Mouse (Mus musculus): Measurements from ENCODE around the gene Rapsn. TPM values are rescaled to one million over a fixed set of nuclear protein-coding genes. Genes with fewer than 3 reads are reported as not detected.

Gene Rapsn
- total and polyA plus RNA-seq, 3 experiments, result 0.10 TPM; not detected in 2

- Histone ChIP-seq H3K36me3 (ENCODE audit: control insufficient read depth in 1 of 2, insufficient read depth in 2 of 2, low read length in 2 of 2) (peaks cover 0 to 2% of the 10 kb centered on the region in 2 experiments; a peak in 1 of 4 replicates), H3K9me3 (replicated peaks; ENCODE audit: insufficient read depth, low read length) (no peaks in the 10 kb centered on the region), H3K27ac (ENCODE audit: control insufficient read depth, low read depth, low read length) (no peak overlapping the region), H3K27me3 (ENCODE audit: control insufficient read depth in 1 of 2, insufficient read depth in 2 of 2, low read length in 2 of 2) (no peaks in the 10 kb centered on the region), H3K9ac (ENCODE audit: control insufficient read depth, low read depth, low read length, poor library complexity, severe bottlenecking) (no peak overlapping the region), H3K4me1 (ENCODE audit: control insufficient read depth in 1 of 2, insufficient read depth in 2 of 2, low read length in 2 of 2) (no peaks in the 10 kb centered on the region; a peak in 1 of 4 replicates), H3K79me2 (ENCODE audit: control insufficient read depth, insufficient read depth, low read length, poor library complexity) (no peaks in the 10 kb centered on the region), H3K4me3 (ENCODE audit: control insufficient read depth in 1 of 2, insufficient read depth in 1 of 2, low read depth in 2 of 2, low read length in 2 of 2) (no peak overlapping the region)
- no peak for DNase-seq (ENCODE audit: low read depth, low spot score)
- no peak for TF ChIP-seq ZKSCAN1 (IDR thresholded peaks at IDR 0.05; ENCODE audit: low read depth, low read length)
- TF ChIP-seq MAFK (IDR thresholded peaks at IDR 0.05; ENCODE audit: borderline replicate concordance, low read depth, low read length), result no peak
- no peak for TF ChIP-seq SIN3A (IDR thresholded peaks at IDR 0.05; ENCODE audit: low read length)
- no peak for TF ChIP-seq ETS1 (IDR thresholded peaks at IDR 0.05; ENCODE audit: low read depth, low read length)
- no peak for TF ChIP-seq CHD1 (IDR thresholded peaks at IDR 0.05; ENCODE audit: low read depth, low read length)
- no peak for TF ChIP-seq CTCF (IDR thresholded peaks at IDR 0.05 in 2 of 3, conservative IDR thresholded peaks at IDR 0.05 in 1 of 3; ENCODE audit: control insufficient read depth in 1 of 3, insufficient read depth in 1 of 3, low read depth in 2 of 3, low read length in 3 of 3, poor library complexity in 1 of 3, severe bottlenecking in 1 of 3)
- TF ChIP-seq HCFC1 (IDR thresholded peaks at IDR 0.05; ENCODE audit: low read depth, low read length), result no peak
- no peak for TF ChIP-seq POLR2A (IDR thresholded peaks at IDR 0.05; ENCODE audit: control insufficient read depth in 1 of 2, insufficient read depth in 1 of 2, low read depth in 1 of 2, low read length in 2 of 2, poor library complexity in 1 of 2)
- no peak for TF ChIP-seq TCF12 (IDR thresholded peaks at IDR 0.05; ENCODE audit: low read depth, low read length)
- TF ChIP-seq MXI1 (IDR thresholded peaks at IDR 0.05; ENCODE audit: low read depth, low read length), result no peak
- TF ChIP-seq USF1 (IDR thresholded peaks at IDR 0.05; ENCODE audit: low read depth, low read length), result no peak
- TF ChIP-seq CHD2 (IDR thresholded peaks at IDR 0.05; ENCODE audit: low read length), result no peak
- TF ChIP-seq EP300 (IDR thresholded peaks at IDR 0.05; ENCODE audit: low read depth in 1 of 2, low read length in 2 of 2), result no peak
- TF ChIP-seq GABPA (IDR thresholded peaks at IDR 0.05; ENCODE audit: low read depth, low read length), result no peak
- TF ChIP-seq MAZ (IDR thresholded peaks at IDR 0.05; ENCODE audit: low read depth, low read length), result no peak
These were observed 27.6 kb downstream of the Rapsn start for GRCm38 (mm10) chr2:91062779-91063606.

- no peak overlapping the region for H3K9ac ChIP-seq (ENCODE audit: control insufficient read depth, low read depth, low read length, poor library complexity, severe bottlenecking)
- H3K27me3 ChIP-seq (ENCODE audit: control insufficient read depth in 1 of 2, insufficient read depth in 2 of 2, low read length in 2 of 2), result no peaks in the 10 kb centered on the region
- TF ChIP-seq ETS1 (IDR thresholded peaks at IDR 0.05; ENCODE audit: low read depth, low read length), result no peak
- TF ChIP-seq MAX (IDR thresholded peaks at IDR 0.05; ENCODE audit: low read length), result no peak
- peak; percentile 25; the same call in 1 of the 2 replicates for TF ChIP-seq SMC3 (IDR thresholded peaks at IDR 0.05; ENCODE audit: low read depth, low read length)
- TF ChIP-seq CHD1 (IDR thresholded peaks at IDR 0.05; ENCODE audit: low read depth, low read length), result no peak
- no peak; the same call in 1 of the 2 replicates for TF ChIP-seq RAD21 (IDR thresholded peaks at IDR 0.05; ENCODE audit: low read depth, low read length)
- no peak for TF ChIP-seq TCF12 (IDR thresholded peaks at IDR 0.05; ENCODE audit: low read depth, low read length)
- peak; percentile 20 to 29 (median 21); a peak in 3 of 6 replicates for TF ChIP-seq CTCF (IDR thresholded peaks at IDR 0.05 in 2 of 3, conservative IDR thresholded peaks at IDR 0.05 in 1 of 3; ENCODE audit: control insufficient read depth in 1 of 3, insufficient read depth in 1 of 3, low read depth in 2 of 3, low read length in 3 of 3, poor library complexity in 1 of 3, severe bottlenecking in 1 of 3)
- TF ChIP-seq KAT2A (conservative IDR thresholded peaks at IDR 0.05; ENCODE audit: low read depth, low read length), result no peak
- no peak overlapping the region for H3K27ac ChIP-seq (ENCODE audit: control insufficient read depth, low read depth, low read length)
- H3K79me2 ChIP-seq (ENCODE audit: control insufficient read depth, insufficient read depth, low read length, poor library complexity), result no peaks in the 10 kb centered on the region
- H3K9me3 ChIP-seq (replicated peaks; ENCODE audit: insufficient read depth, low read length), result no peaks in the 10 kb centered on the region
- H3K4me3 ChIP-seq (ENCODE audit: control insufficient read depth in 1 of 2, insufficient read depth in 1 of 2, low read depth in 2 of 2, low read length in 2 of 2), result no peak overlapping the region
- no peaks in the 10 kb centered on the region for H3K36me3 ChIP-seq (ENCODE audit: control insufficient read depth in 1 of 2, insufficient read depth in 2 of 2, low read length in 2 of 2)
- DNase-seq (ENCODE audit: low read depth, low spot score), result peak; percentile 37
- no peaks in the 10 kb centered on the region; a peak in 1 of 4 replicates for H3K4me1 ChIP-seq (ENCODE audit: control insufficient read depth in 1 of 2, insufficient read depth in 2 of 2, low read length in 2 of 2)
These were observed 28.8 kb downstream of the Rapsn start for GRCm38 (mm10) chr2:91064211-91064610.

Data from MEL (cell line).